Mouse (Mus musculus) T-cell, adult 2 months (primary cell): ENCODE measurements around the gene Ugt1a7c.
"Not testable (repeated sequence)": the region's sequence is repeated elsewhere in the genome, so short reads cannot be mapped to it uniquely, and the experiment has no call there.

Experiments used
- DNase-seq: peaks from one replicate; pipeline ENCODE4 v3.0.0; 2022; ENCODE audit warnings: low spot score

The Ugt1a7c gene

GRCm38 (mm10) chr1:88120550-88120949, 25.7 kb downstream of the Ugt1a7c start:
- not testable (repeated sequence) for DNase-seq

- DNase-seq: not testable (repeated sequence)
Observed at GRCm38 (mm10) chr1:88121521-88121920, 26.7 kb downstream of the Ugt1a7c start.

GRCm38 (mm10) chr1:88125827-88126360, 31.0 kb downstream of the Ugt1a7c start:
- not testable (repeated sequence) for DNase-seq

- DNase-seq: not testable (repeated sequence)
Observed at GRCm38 (mm10) chr1:88129091-88129490, 34.2 kb downstream of the Ugt1a7c start.

- not testable (repeated sequence) for DNase-seq
Observed at GRCm38 (mm10) chr1:88130223-88130622, 35.4 kb downstream of the Ugt1a7c start.

GRCm38 (mm10) chr1:88133908-88134456, 39.1 kb downstream of the Ugt1a7c start:
- no peak for DNase-seq

GRCm38 (mm10) chr1:88134457-88135011, 39.7 kb downstream of the Ugt1a7c start, which contains the start of gene Ugt1a6a:
Ugt1a6a (plus strand) TSS chr1:88134809.
- not testable (repeated sequence) for DNase-seq

GRCm38 (mm10) chr1:88135229-88135904, 40.5 kb downstream of the Ugt1a7c start:
- DNase-seq: not testable (repeated sequence)

- DNase-seq: no peak
Observed at GRCm38 (mm10) chr1:88136646-88137045, 41.8 kb downstream of the Ugt1a7c start.

GRCm38 (mm10) chr1:88137264-88137663, 42.4 kb downstream of the Ugt1a7c start:
- no peak for DNase-seq

GRCm38 (mm10) chr1:88138145-88138544, 43.3 kb downstream of the Ugt1a7c start:
- DNase-seq: no peak

- DNase-seq: not testable (repeated sequence)
Observed at GRCm38 (mm10) chr1:88140492-88140891, 45.6 kb downstream of the Ugt1a7c start.

GRCm38 (mm10) chr1:88143966-88144675, 49.3 kb downstream of the Ugt1a7c start:
- DNase-seq: peak; percentile 15

- not testable (repeated sequence) for DNase-seq
Observed at GRCm38 (mm10) chr1:88145278-88145677, 50.4 kb downstream of the Ugt1a7c start.

- DNase-seq: not testable (repeated sequence)
Observed at GRCm38 (mm10) chr1:88150133-88150532, 55.3 kb downstream of the Ugt1a7c start.

GRCm38 (mm10) chr1:88158430-88158829, 63.6 kb downstream of the Ugt1a7c start:
- DNase-seq: no peak

- DNase-seq: no peak
Observed at GRCm38 (mm10) chr1:88165711-88166110, 70.8 kb downstream of the Ugt1a7c start, which contains the start of gene Ugt1a5. Ugt1a5 (plus strand) TSS chr1:88166012.

- not testable (repeated sequence) for DNase-seq
Observed at GRCm38 (mm10) chr1:88172190-88172589, 77.3 kb downstream of the Ugt1a7c start.

- no peak for DNase-seq
Observed at GRCm38 (mm10) chr1:88179657-88180056, 84.8 kb downstream of the Ugt1a7c start.

GRCm38 (mm10) chr1:88186325-88186935, 91.6 kb downstream of the Ugt1a7c start:
- no peak for DNase-seq

GRCm38 (mm10) chr1:88192136-88192535, 97.3 kb downstream of the Ugt1a7c start:
- DNase-seq: no peak

- no peak for DNase-seq
Observed at GRCm38 (mm10) chr1:88195687-88196086, 100.8 kb downstream of the Ugt1a7c start.
